Mouse (Mus musculus): ENCODE results near the gene Foxe1. TPM values are rescaled to one million over a fixed set of nuclear protein-coding genes. Genes with fewer than 3 reads are reported as not detected.

The Foxe1 gene
- polyA plus RNA-seq (2014; fragmentation: Nextera tagmentation; extraction: Ambion mirVana), result not detected in 2 replicates

DNA sequence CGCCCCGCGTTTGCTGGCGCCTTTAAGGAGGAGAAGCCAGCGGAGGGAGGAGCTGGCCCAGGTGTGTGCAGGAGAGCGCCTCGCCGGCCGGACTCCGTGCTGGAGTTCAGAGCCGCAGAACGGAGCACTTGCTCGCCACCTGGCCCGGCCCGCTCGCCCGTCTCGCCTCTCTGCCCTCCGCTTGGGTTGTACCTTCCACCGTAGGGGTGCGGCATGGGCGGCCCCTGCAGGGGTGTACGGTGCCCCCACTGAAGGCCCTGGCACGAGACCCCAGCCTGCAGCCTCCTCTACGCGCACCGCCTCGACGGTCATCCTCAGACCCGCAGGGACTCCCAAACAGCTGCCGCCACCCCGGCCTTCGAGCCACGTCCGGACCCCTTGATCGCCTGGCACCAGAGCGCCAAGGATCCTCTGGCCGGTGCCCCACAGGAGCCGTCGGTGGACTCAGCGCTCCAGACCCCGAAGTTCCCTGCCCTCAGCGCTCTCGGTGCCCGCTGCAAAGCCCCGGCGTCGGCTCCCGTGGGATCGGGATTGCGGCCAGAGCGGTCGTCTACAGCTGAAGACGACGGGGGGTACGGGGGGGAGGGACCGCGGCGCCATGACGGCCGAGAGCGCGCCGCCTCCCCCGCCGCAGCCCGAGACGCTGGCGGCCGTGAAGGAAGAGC lies at the start of gene Foxe1:
Gene Foxe1, plus strand, starts transcription at position 14 of the 665 bp plus-strand sequence.
- peak; percentile 92 for DNase-seq (ENCODE audit: low spot score, missing footprints)
- peak within 1 kb of the TSS; percentile 31 for H3K4me3 ChIP-seq (ENCODE audit: low read depth, low read length)
- ATAC-seq (ENCODE audit: low FRiP score), result 0 out of 2 replicates have a peak, but pooled peaks have one; percentile 9
- no peak within 1 kb of the TSS for H3K27ac ChIP-seq (ENCODE audit: low read depth, low read length)
- peak within 1 kb of the TSS; percentile 31 for H3K4me2 ChIP-seq
- H3K9me3 ChIP-seq (ENCODE audit: control insufficient read depth, low read length), result no peaks in the 10 kb centered on the region; the same call in 1 of the 2 replicates
- H3K9ac ChIP-seq (ENCODE audit: low read length), result no peak within 1 kb of the TSS
- H3K36me3 ChIP-seq (ENCODE audit: control insufficient read depth, insufficient read depth, low read length), result no peaks in the 10 kb centered on the region
- 1% methylated on average over 53 of the region's 70 CpGs for WGBS
- peaks cover 5% of the 10 kb centered on the region for H3K4me1 ChIP-seq (ENCODE audit: control insufficient read depth, insufficient read depth, low read length)
- H3K27me3 ChIP-seq (ENCODE audit: control insufficient read depth, insufficient read depth, low read length), result peaks cover 98% of the 10 kb centered on the region

DNA sequence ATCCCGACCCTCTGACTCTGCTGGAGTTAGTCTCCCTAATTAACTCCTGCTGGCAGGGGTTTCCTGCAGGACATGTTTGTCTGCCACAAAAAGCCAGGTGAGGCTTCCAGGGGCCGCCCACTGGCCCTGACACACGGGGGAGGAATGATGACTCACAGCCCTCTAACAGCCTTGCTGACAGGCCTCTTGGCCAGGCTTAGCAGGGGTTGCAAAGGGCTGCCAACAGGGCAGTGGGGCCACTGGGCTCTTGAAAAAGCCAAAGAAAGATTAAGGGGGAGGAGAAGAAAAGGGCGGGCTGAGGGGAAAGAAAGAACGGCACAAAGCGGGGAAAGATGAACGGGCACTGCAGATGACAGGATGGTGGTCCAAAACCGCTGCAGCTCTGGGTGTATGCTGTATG lies 39.3 kb upstream of the Foxe1 start:
- peak; percentile 85 for DNase-seq (ENCODE audit: low spot score, missing footprints)
- H3K4me2 ChIP-seq, result peak overlapping the region; percentile 64; the same call in 1 of the 2 replicates
- H3K36me3 ChIP-seq (ENCODE audit: control insufficient read depth, insufficient read depth, low read length), result no peaks in the 10 kb centered on the region
- H3K9me3 ChIP-seq (ENCODE audit: control insufficient read depth, low read length), result no peaks in the 10 kb centered on the region
- H3K27me3 ChIP-seq (ENCODE audit: control insufficient read depth, insufficient read depth, low read length), result peaks cover 7% of the 10 kb centered on the region; the same call in 1 of the 2 replicates
- peak overlapping the region; percentile 35; the same call in 1 of the 2 replicates for H3K9ac ChIP-seq (ENCODE audit: low read length)
- peaks cover 3% of the 10 kb centered on the region; the same call in 1 of the 2 replicates for H3K4me1 ChIP-seq (ENCODE audit: control insufficient read depth, insufficient read depth, low read length)
- WGBS, result 8% methylated on average over 8 of the region's 8 CpGs
- no peak overlapping the region for H3K4me3 ChIP-seq (ENCODE audit: low read depth, low read length)
- 0 out of 2 replicates have a peak, but pooled peaks have one; percentile 38 for ATAC-seq (ENCODE audit: low FRiP score)
- no peak overlapping the region for H3K27ac ChIP-seq (ENCODE audit: low read depth, low read length)

DNA sequence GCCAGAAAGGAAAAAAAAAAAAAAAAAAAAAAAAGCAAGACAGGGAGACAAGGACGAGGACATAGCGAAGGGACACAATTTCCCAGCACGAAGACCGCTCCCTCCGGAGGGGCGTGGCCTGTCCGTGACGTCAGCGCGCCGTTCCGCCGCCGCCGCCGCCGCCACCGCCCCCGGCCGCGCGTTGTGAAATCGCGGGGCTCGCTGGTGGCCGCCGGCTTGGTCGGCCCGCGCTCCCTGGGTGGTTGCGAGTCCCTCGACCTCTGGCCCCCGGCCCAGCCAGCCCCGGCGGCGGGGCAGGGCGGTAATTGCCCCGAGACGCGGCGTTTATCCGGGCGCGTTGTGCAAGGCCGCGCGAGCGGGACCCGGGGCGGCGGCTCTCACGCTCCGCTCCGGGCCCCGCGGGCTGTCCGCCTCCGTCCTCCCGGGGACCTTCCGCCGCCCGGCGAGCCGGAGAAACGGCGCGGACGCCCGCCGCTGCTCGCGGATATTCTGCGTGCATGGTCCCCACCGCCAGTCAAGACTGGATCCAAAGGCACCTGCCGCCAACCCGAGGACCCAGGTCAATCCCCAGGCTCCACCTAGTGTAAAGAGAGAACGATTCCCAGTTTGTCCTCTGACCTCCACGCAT lies 38.5 kb upstream of the Foxe1 start:
- ATAC-seq (ENCODE audit: low FRiP score) (peak; percentile 90), DNase-seq (ENCODE audit: low spot score, missing footprints) (peak; percentile 98)
- H3K4me1 ChIP-seq (ENCODE audit: control insufficient read depth, insufficient read depth, low read length), result peaks cover 3% of the 10 kb centered on the region; the same call in 1 of the 2 replicates
- H3K27ac ChIP-seq (ENCODE audit: low read depth, low read length), result peak overlapping the region; percentile 54
- peaks cover 7% of the 10 kb centered on the region; the same call in 1 of the 2 replicates for H3K27me3 ChIP-seq (ENCODE audit: control insufficient read depth, insufficient read depth, low read length)
- H3K9ac ChIP-seq (ENCODE audit: low read length), result peak overlapping the region; percentile 88
- H3K4me2 ChIP-seq, result peak overlapping the region; percentile 64
- H3K9me3 ChIP-seq (ENCODE audit: control insufficient read depth, low read length), result no peaks in the 10 kb centered on the region
- 0% methylated on average over 60 of the region's 78 CpGs for WGBS
- H3K4me3 ChIP-seq (ENCODE audit: low read depth, low read length), result peak overlapping the region; percentile 76
- H3K36me3 ChIP-seq (ENCODE audit: control insufficient read depth, insufficient read depth, low read length), result no peaks in the 10 kb centered on the region

DNA sequence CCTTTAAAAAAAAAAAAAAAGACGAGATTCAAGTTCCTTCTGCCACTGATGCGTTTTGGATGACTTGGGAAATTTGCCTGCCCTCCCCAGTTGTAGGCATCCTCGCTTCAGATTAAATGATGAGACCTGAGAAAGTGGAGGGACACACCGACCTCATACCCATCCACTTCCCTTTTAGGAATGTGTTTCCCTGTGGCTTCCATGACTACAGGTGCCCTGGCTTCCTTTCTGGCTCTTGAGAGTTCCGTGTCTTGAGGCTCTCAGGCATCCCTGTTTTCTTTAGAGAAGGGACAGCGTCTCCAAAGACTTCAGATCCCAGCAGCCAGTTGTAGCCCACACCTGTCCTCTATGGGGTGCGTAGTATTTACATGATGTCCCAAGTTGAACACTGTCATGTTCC lies 38.0 kb upstream of the Foxe1 start:
- H3K9ac ChIP-seq (ENCODE audit: low read length), result peak overlapping the region; percentile 88
- peak overlapping the region; percentile 76 for H3K4me3 ChIP-seq (ENCODE audit: low read depth, low read length)
- ATAC-seq (ENCODE audit: low FRiP score), result peak; percentile 15; the same call in 1 of the 2 replicates
- H3K9me3 ChIP-seq (ENCODE audit: control insufficient read depth, low read length), result no peaks in the 10 kb centered on the region
- no peak overlapping the region for H3K27ac ChIP-seq (ENCODE audit: low read depth, low read length)
- no peak for DNase-seq (ENCODE audit: low spot score, missing footprints)
- 18% methylated on average over 7 of the region's 7 CpGs for WGBS
- no peaks in the 10 kb centered on the region for H3K36me3 ChIP-seq (ENCODE audit: control insufficient read depth, insufficient read depth, low read length)
- peaks cover 3% of the 10 kb centered on the region; the same call in 1 of the 2 replicates for H3K4me1 ChIP-seq (ENCODE audit: control insufficient read depth, insufficient read depth, low read length)
- peak overlapping the region; percentile 64 for H3K4me2 ChIP-seq
- peaks cover 7% of the 10 kb centered on the region; the same call in 1 of the 2 replicates for H3K27me3 ChIP-seq (ENCODE audit: control insufficient read depth, insufficient read depth, low read length)

DNA sequence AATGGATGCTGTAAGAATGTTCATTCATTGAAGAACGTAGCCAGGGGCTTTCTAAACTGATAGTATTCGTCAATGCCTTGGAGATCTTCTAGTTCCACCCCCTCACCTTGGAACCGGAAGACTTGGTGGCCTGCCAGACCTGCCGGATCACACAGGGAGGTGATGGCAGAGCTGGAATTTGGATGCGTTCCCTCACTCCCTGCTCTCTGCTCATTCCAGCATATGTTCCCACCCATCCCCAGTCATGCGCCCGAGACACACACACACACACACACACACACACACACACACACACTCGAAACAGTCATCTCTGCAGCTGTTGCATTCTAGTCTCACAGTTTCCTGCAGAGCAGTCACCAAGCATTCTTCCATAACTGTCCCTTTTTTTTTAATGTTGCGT lies 36.1 kb upstream of the Foxe1 start:
- H3K9me3 ChIP-seq (ENCODE audit: control insufficient read depth, low read length), result no peaks in the 10 kb centered on the region
- WGBS, result 77% methylated on average over 9 of the region's 9 CpGs
- H3K4me1 ChIP-seq (ENCODE audit: control insufficient read depth, insufficient read depth, low read length), result peaks cover 3% of the 10 kb centered on the region; the same call in 1 of the 2 replicates
- DNase-seq (ENCODE audit: low spot score, missing footprints) (no peak), ATAC-seq (ENCODE audit: low FRiP score) (no peak)
- no peak overlapping the region for H3K9ac ChIP-seq (ENCODE audit: low read length)
- no peak overlapping the region for H3K4me3 ChIP-seq (ENCODE audit: low read depth, low read length)
- peaks cover 7% of the 10 kb centered on the region; the same call in 1 of the 2 replicates for H3K27me3 ChIP-seq (ENCODE audit: control insufficient read depth, insufficient read depth, low read length)
- no peak overlapping the region for H3K4me2 ChIP-seq
- no peaks in the 10 kb centered on the region for H3K36me3 ChIP-seq (ENCODE audit: control insufficient read depth, insufficient read depth, low read length)
- no peak overlapping the region for H3K27ac ChIP-seq (ENCODE audit: low read depth, low read length)

DNA sequence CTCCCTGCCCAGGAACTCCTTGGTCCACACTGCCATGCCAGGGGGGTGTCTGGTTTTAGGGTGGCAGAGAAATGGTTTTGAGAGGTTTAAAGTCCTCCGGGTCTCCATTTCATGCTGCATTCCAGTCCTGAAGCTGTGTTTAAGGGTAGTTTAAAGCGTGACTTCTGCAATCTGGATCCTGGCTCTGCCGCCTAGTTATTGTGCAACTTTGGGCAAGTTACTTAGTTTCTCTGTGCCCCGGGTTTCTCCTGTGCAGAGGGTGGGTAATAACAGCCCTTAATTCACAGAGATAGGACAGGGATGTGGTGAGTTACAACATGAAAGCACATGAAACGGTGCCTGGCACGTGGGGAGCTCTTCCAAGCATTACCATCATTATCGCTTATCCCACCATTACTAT lies 35.5 kb upstream of the Foxe1 start:
- DNase-seq (ENCODE audit: low spot score, missing footprints) (no peak), ATAC-seq (ENCODE audit: low FRiP score) (no peak)
- H3K36me3 ChIP-seq (ENCODE audit: control insufficient read depth, insufficient read depth, low read length), result no peaks in the 10 kb centered on the region
- H3K27ac ChIP-seq (ENCODE audit: low read depth, low read length), result no peak overlapping the region
- H3K27me3 ChIP-seq (ENCODE audit: control insufficient read depth, insufficient read depth, low read length), result peaks cover 7% of the 10 kb centered on the region; the same call in 1 of the 2 replicates
- 84% methylated on average over 7 of the region's 7 CpGs for WGBS
- no peak overlapping the region for H3K4me3 ChIP-seq (ENCODE audit: low read depth, low read length)
- no peak overlapping the region for H3K4me2 ChIP-seq
- H3K9me3 ChIP-seq (ENCODE audit: control insufficient read depth, low read length), result no peaks in the 10 kb centered on the region
- peaks cover 3% of the 10 kb centered on the region; the same call in 1 of the 2 replicates for H3K4me1 ChIP-seq (ENCODE audit: control insufficient read depth, insufficient read depth, low read length)
- no peak overlapping the region for H3K9ac ChIP-seq (ENCODE audit: low read length)

DNA sequence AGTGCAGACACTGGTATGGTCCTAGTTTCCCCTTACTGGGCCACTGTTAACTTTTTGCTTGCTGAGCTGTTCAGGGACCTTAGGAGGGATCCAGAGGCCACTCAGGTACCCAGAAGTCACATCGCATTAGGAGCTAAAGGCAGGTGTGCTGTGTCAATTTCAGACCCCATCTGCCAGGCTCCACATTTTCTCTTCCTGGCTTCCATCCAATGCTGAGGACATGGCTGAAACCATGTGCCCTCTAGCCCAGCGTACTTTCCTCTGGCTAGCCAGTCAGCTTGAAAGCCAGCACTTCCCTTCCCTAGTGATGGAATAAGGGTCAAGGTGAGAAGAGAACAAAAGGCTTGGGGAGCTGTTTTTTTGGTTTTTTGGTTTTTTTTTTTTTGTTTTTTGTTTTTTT lies 31.8 kb upstream of the Foxe1 start:
- Histone ChIP-seq H3K27ac (ENCODE audit: low read depth, low read length) (no peak overlapping the region), H3K9me3 (ENCODE audit: control insufficient read depth, low read length) (no peaks in the 10 kb centered on the region), H3K27me3 (ENCODE audit: control insufficient read depth, insufficient read depth, low read length) (0 out of 2 replicates have a peak, but pooled peaks cover 3% of the 10 kb centered on the region), H3K4me3 (ENCODE audit: low read depth, low read length) (no peak overlapping the region), H3K36me3 (ENCODE audit: control insufficient read depth, insufficient read depth, low read length) (no peaks in the 10 kb centered on the region), H3K4me1 (ENCODE audit: control insufficient read depth, insufficient read depth, low read length) (no peaks in the 10 kb centered on the region), H3K4me2 (no peak overlapping the region), H3K9ac (ENCODE audit: low read length) (no peak overlapping the region)
- ATAC-seq (ENCODE audit: low FRiP score) (no peak), DNase-seq (ENCODE audit: low spot score, missing footprints) (no peak)
- WGBS, result 84% methylated on average over 2 of the region's 2 CpGs

DNA sequence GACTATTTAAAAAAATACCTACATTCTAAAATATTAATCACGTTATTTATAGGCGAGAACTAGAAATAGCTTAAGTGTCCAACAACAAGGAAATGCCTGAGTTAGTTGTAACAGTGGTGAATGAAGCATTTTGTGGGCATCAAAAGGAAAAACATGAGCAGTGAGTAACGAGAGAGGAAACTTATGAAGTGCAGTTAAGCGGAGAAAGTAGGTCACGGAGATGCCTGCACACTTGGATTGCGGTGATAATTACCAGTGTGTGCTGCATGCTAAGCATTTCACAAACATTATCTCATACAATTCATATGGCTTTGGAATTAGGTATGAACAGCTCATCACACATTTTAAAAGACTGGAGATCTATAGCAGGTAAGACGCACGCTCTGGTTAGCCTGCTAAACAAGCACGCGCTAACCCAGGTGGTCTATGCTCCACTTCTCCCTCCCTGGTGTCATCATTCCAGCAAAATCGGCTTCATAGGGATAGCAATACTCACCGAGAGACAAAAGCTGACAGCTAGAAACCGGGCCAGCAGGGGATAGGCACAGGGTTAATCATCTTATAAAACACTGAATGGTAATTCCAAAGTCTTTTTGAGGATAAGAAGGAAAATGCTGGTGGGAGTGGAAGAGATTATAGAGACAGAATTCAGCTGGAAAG lies 21.5 kb upstream of the Foxe1 start:
- DNase-seq (ENCODE audit: low spot score, missing footprints) (no peak), ATAC-seq (ENCODE audit: low FRiP score) (no peak)
- Histone ChIP-seq H3K27ac (ENCODE audit: low read depth, low read length) (no peak overlapping the region), H3K9ac (ENCODE audit: low read length) (no peak overlapping the region), H3K36me3 (ENCODE audit: control insufficient read depth, insufficient read depth, low read length) (no peaks in the 10 kb centered on the region), H3K4me2 (no peak overlapping the region), H3K27me3 (ENCODE audit: control insufficient read depth, insufficient read depth, low read length) (no peaks in the 10 kb centered on the region; the same call in 1 of the 2 replicates), H3K9me3 (ENCODE audit: control insufficient read depth, low read length) (no peaks in the 10 kb centered on the region), H3K4me1 (ENCODE audit: control insufficient read depth, insufficient read depth, low read length) (no peaks in the 10 kb centered on the region), H3K4me3 (ENCODE audit: low read depth, low read length) (no peak overlapping the region)
- 80% methylated on average over 13 of the region's 13 CpGs for WGBS

All from midbrain, embryonic 11.5 days (tissue).